Mouse (Mus musculus) limb, embryonic 10.5 days (tissue): ENCODE measurements around the gene Anxa4. TPM values are rescaled to one million over a fixed set of nuclear protein-coding genes. Genes with fewer than 3 reads are reported as not detected.

Experiments used
- DNase-seq: peaks from one replicate; pipeline ENCODE4 v3.0.0-alpha.2; 2017; ENCODE audit warnings: low spot score
- H3K27ac ChIP-seq: fragments of 300-500 bp; sonication (generic); 2 replicates; pipeline ENCODE4 v1.5.1; 2016; ENCODE audit warnings: mild to moderate bottlenecking
- H3K27me3 ChIP-seq: fragments of 300-500 bp; sonication (generic); 2 replicates; pipeline ENCODE4 v1.6.1; 2016; ENCODE audit warnings: low read depth, mild to moderate bottlenecking; ENCODE audit not compliant: poor library complexity, severe bottlenecking
- H3K36me3 ChIP-seq: fragments of 300-500 bp; sonication (generic); 2 replicates; pipeline ENCODE4 v1.6.1; 2016; ENCODE audit warnings: mild to moderate bottlenecking, moderate library complexity
- H3K4me1 ChIP-seq: fragments of 300-500 bp; sonication (generic); 2 replicates; pipeline ENCODE4 v1.6.1; 2016
- H3K4me3 ChIP-seq: fragments of 300-500 bp; sonication (generic); 2 replicates; pipeline ENCODE4 v1.5.1; 2016; ENCODE audit warnings: mild to moderate bottlenecking, moderate library complexity
- H3K9me3 ChIP-seq: fragments of 300-500 bp; sonication (generic); replicated peaks from 2 replicates; pipeline ENCODE4 v1.6.1; 2016; ENCODE audit warnings: mild to moderate bottlenecking
- WGBS: fragments of 180-500 bp; shearing (Covaris S2); methylation state at CpG from one replicate; pipeline ENCODE4 v1.1.7; 2016; 5-methylcytosine and 5-hydroxymethylcytosine counted together
- polyA plus RNA-seq: library from polyadenylated mRNA; unstranded; fragments of >200 nt; fragmentation: Nextera tagmentation; extraction: Ambion mirVana; gene quantifications from 2 replicates; pipeline ENCODE4 v1.2.1, GENCODE M21; 2016

Anxa4 gene
- polyA plus RNA-seq, 1 experiment from 2014 or later, result 7.5 TPM

GRCm38 (mm10) chr6:86790351-86790943, 2.9 kb downstream of the Anxa4 start:
- Histone ChIP-seq H3K36me3 (no peaks in the 10 kb centered on the region), H3K4me3 (no peak overlapping the region), H3K27ac (no peak overlapping the region), H3K4me1 (peaks cover 15% of the 10 kb centered on the region), H3K9me3 (no peaks in the 10 kb centered on the region), H3K27me3 (peaks cover 53% of the 10 kb centered on the region)
- no peak for DNase-seq
- WGBS, result 88% methylated on average over 10 of the region's 10 CpGs

GRCm38 (mm10) chr6:86788242-86788641, 5.1 kb downstream of the Anxa4 start:
- peaks cover 31% of the 10 kb centered on the region for H3K27me3 ChIP-seq
- WGBS, result 81% methylated on average over 4 of the region's 4 CpGs
- H3K4me3 ChIP-seq, result no peak overlapping the region

GRCm38 (mm10) chr6:86786545-86786944, 6.8 kb downstream of the Anxa4 start:
- no peaks in the 10 kb centered on the region for H3K9me3 ChIP-seq
- peaks cover 14% of the 10 kb centered on the region for H3K27me3 ChIP-seq
- no peak overlapping the region for H3K4me3 ChIP-seq
- no peaks in the 10 kb centered on the region for H3K4me1 ChIP-seq
- H3K36me3 ChIP-seq, result no peaks in the 10 kb centered on the region
- no peak for DNase-seq
- WGBS, result 96% methylated on average over 3 of the region's 3 CpGs
- H3K27ac ChIP-seq, result no peak overlapping the region

More at GRCm38 (mm10) chr6:86788242-86788641, 5.1 kb downstream of the Anxa4 start:
- no peak for DNase-seq
- H3K36me3 ChIP-seq, result no peaks in the 10 kb centered on the region
- H3K9me3 ChIP-seq, result no peaks in the 10 kb centered on the region
- H3K27ac ChIP-seq, result no peak overlapping the region
- peaks cover 8% of the 10 kb centered on the region for H3K4me1 ChIP-seq

- Histone ChIP-seq H3K36me3 (no peaks in the 10 kb centered on the region), H3K27me3 (no peaks in the 10 kb centered on the region), H3K27ac (no peak overlapping the region), H3K4me3 (no peak overlapping the region), H3K4me1 (no peaks in the 10 kb centered on the region), H3K9me3 (no peaks in the 10 kb centered on the region)
- DNase-seq, result no peak
- WGBS, result 77% methylated on average over 3 of the region's 3 CpGs
Observed at GRCm38 (mm10) chr6:86784739-86785138, 8.6 kb downstream of the Anxa4 start.

- Histone ChIP-seq H3K4me3 (no peak overlapping the region), H3K9me3 (no peaks in the 10 kb centered on the region), H3K27me3 (no peaks in the 10 kb centered on the region), H3K27ac (no peak overlapping the region), H3K4me1 (peaks cover under 1% of the 10 kb centered on the region; the same call in 1 of the 2 replicates), H3K36me3 (no peaks in the 10 kb centered on the region)
- DNase-seq, result no peak
- WGBS, result 86% methylated on average over 2 of the region's 3 CpGs
Observed at GRCm38 (mm10) chr6:86782342-86782741, 11.0 kb downstream of the Anxa4 start.

- no peaks in the 10 kb centered on the region for H3K27me3 ChIP-seq
- H3K36me3 ChIP-seq, result no peaks in the 10 kb centered on the region
- DNase-seq, result no peak
- no peaks in the 10 kb centered on the region for H3K9me3 ChIP-seq
- 50% methylated on average over 2 of the region's 2 CpGs for WGBS
- H3K4me3 ChIP-seq, result no peak overlapping the region
- H3K27ac ChIP-seq, result no peak overlapping the region
- H3K4me1 ChIP-seq, result peaks cover 9% of the 10 kb centered on the region
Observed at GRCm38 (mm10) chr6:86781361-86781957, 11.9 kb downstream of the Anxa4 start.

GRCm38 (mm10) chr6:86778910-86779594, 14.3 kb downstream of the Anxa4 start:
- Histone ChIP-seq H3K4me3 (no peak overlapping the region), H3K9me3 (no peaks in the 10 kb centered on the region), H3K27me3 (no peaks in the 10 kb centered on the region), H3K4me1 (peaks cover 10% of the 10 kb centered on the region), H3K36me3 (no peaks in the 10 kb centered on the region), H3K27ac (no peak overlapping the region)
- WGBS, result 91% methylated on average over 10 of the region's 10 CpGs
- DNase-seq, result no peak

- H3K4me3 ChIP-seq, result no peak overlapping the region
- peaks cover 10% of the 10 kb centered on the region for H3K4me1 ChIP-seq
- H3K27ac ChIP-seq, result no peak overlapping the region
- 71% methylated on average over 3 of the region's 3 CpGs for WGBS
- H3K27me3 ChIP-seq, result no peaks in the 10 kb centered on the region
- no peak for DNase-seq
- H3K36me3 ChIP-seq, result no peaks in the 10 kb centered on the region
- no peaks in the 10 kb centered on the region for H3K9me3 ChIP-seq
Observed at GRCm38 (mm10) chr6:86777181-86777580, 16.2 kb downstream of the Anxa4 start.

- WGBS, result 65% methylated on average over 4 of the region's 4 CpGs
- no peaks in the 10 kb centered on the region for H3K36me3 ChIP-seq
- no peaks in the 10 kb centered on the region for H3K27me3 ChIP-seq
- peaks cover 10% of the 10 kb centered on the region for H3K4me1 ChIP-seq
- H3K9me3 ChIP-seq, result no peaks in the 10 kb centered on the region
- H3K27ac ChIP-seq, result no peak overlapping the region
- DNase-seq, result no peak
- no peak overlapping the region for H3K4me3 ChIP-seq
Observed at GRCm38 (mm10) chr6:86776706-86777071, 16.7 kb downstream of the Anxa4 start.

- H3K27me3 ChIP-seq, result no peaks in the 10 kb centered on the region
- H3K27ac ChIP-seq, result no peak overlapping the region
- no peak for DNase-seq
- peaks cover 10% of the 10 kb centered on the region for H3K4me1 ChIP-seq
- H3K36me3 ChIP-seq, result no peaks in the 10 kb centered on the region
- WGBS, result 91% methylated on average over 8 of the region's 8 CpGs
- no peaks in the 10 kb centered on the region for H3K9me3 ChIP-seq
- no peak overlapping the region for H3K4me3 ChIP-seq
Observed at GRCm38 (mm10) chr6:86776001-86776705, 17.2 kb downstream of the Anxa4 start.

- peaks cover 10% of the 10 kb centered on the region for H3K4me1 ChIP-seq
- DNase-seq, result no peak
- H3K36me3 ChIP-seq, result no peaks in the 10 kb centered on the region
- WGBS, result 80% methylated on average over 6 of the region's 6 CpGs
- no peak overlapping the region for H3K27ac ChIP-seq
- H3K4me3 ChIP-seq, result no peak overlapping the region
- no peaks in the 10 kb centered on the region for H3K27me3 ChIP-seq
- no peaks in the 10 kb centered on the region for H3K9me3 ChIP-seq
Observed at GRCm38 (mm10) chr6:86774937-86775336, 18.4 kb downstream of the Anxa4 start.

- Histone ChIP-seq H3K27me3 (no peaks in the 10 kb centered on the region), H3K27ac (no peak overlapping the region), H3K4me1 (peaks cover 10% of the 10 kb centered on the region), H3K4me3 (no peak overlapping the region), H3K36me3 (no peaks in the 10 kb centered on the region), H3K9me3 (no peaks in the 10 kb centered on the region)
- DNase-seq, result no peak
- 93% methylated on average over 4 of the region's 4 CpGs for WGBS
Observed at GRCm38 (mm10) chr6:86773830-86774229, 19.6 kb downstream of the Anxa4 start.

- Histone ChIP-seq H3K27ac (no peak overlapping the region), H3K4me3 (no peak overlapping the region), H3K27me3 (no peaks in the 10 kb centered on the region), H3K9me3 (no peaks in the 10 kb centered on the region), H3K4me1 (peaks cover 10% of the 10 kb centered on the region), H3K36me3 (no peaks in the 10 kb centered on the region)
- no peak for DNase-seq
- WGBS, result 86% methylated on average over 7 of the region's 7 CpGs
Observed at GRCm38 (mm10) chr6:86772631-86773030, 20.8 kb downstream of the Anxa4 start.
